Mouse (Mus musculus) urinary bladder, postnatal 10 days (tissue): ENCODE data around the gene Loxl1.

ENCODE experiments used
- DNase-seq: peaks from one replicate; pipeline ENCODE4 v3.0.0; 2022; ENCODE audit warnings: low spot score

The Loxl1 gene

GRCm38 (mm10) chr9:58312944-58313359 lies at the start of gene Loxl1:
Gene Loxl1 (minus strand): TSS chr9:58313186.
- DNase-seq = no peak

DNA sequence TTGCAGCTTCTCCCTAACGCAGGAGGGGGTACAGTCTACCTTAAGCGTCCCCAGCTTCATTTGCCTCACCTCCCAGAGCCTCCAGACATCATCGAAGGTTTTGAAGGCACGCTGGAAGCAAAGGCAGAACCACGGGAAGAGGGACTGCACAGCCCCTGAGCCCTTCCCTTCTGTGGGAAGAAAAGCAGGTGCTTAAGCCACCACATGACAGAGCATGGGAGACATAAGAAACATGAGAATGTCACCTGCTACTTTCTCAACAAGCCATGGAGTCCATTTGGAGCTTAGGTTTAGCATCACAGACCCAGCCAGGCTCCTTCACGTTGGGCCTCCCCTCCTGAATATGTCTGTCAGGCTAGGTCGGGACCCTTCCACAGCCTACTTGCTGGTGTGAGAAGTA lies 49.0 kb upstream of the Loxl1 start:
- DNase-seq = no peak

GRCm38 (mm10) chr9:58361373-58361772 lies 48.4 kb upstream of the Loxl1 start:
- DNase-seq = no peak

GRCm38 (mm10) chr9:58355262-58356050 lies 42.5 kb upstream of the Loxl1 start:
- DNase-seq = no peak

- DNase-seq = no peak
Observed at GRCm38 (mm10) chr9:58354701-58355100, 41.7 kb upstream of the Loxl1 start.

- DNase-seq = no peak
Observed at GRCm38 (mm10) chr9:58353224-58353623, 40.2 kb upstream of the Loxl1 start.

- no peak for DNase-seq
Observed at GRCm38 (mm10) chr9:58347795-58348194, 34.8 kb upstream of the Loxl1 start.

DNA sequence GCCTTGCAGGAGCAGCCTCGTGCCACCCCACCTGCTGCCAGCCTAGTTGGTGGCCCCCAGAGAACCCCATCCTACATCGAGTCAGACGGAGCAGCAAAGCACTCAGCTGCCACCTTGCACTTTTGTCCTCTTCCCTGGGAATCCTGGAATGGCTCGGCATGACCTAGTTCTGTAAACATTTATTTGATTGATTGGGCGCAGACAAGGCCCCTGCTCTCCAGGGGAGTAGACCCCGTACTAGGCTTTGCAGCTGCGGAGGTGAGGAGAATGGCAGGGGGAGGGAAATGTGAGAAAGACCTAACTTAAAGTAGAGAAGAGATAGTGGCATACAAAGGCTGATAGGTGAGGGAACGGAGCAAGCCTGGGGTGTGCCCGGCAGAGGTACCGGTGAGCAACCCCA lies 33.5 kb upstream of the Loxl1 start:
- no peak for DNase-seq

- no peak for DNase-seq
Observed at GRCm38 (mm10) chr9:58345963-58346362, 33.0 kb upstream of the Loxl1 start.

- DNase-seq = no peak
Observed at GRCm38 (mm10) chr9:58341795-58342194, 28.8 kb upstream of the Loxl1 start.

DNA sequence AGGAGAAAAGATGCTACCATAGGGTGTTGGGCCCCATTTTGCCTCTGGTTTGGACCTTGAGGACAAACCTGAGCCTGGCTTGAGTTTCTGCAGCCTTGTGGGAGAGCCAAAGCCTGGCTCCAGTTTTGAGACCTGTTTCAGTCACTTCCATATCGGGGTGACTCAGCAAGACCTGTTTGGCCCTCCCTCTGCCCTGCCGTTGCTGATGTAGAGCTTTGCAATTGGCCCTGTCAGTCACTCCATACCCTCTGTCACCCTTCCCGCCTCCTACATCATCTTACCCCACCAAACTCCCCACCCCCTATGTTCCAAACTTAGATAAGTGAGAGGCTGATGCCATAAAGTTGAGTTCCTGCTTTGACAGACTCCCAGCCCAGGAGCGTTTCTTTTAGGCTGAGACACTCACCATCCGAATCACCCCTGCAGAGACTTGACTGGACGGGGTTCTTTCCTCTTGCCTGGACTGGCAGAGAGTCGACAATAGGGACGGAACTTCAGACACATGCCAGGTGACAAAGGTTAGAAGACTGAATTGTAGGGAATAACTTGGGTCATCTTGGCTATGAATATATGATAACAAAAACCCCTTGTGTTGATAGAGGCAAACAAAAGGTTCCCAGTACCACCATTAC lies 23.8 kb upstream of the Loxl1 start:
- no peak for DNase-seq

DNA sequence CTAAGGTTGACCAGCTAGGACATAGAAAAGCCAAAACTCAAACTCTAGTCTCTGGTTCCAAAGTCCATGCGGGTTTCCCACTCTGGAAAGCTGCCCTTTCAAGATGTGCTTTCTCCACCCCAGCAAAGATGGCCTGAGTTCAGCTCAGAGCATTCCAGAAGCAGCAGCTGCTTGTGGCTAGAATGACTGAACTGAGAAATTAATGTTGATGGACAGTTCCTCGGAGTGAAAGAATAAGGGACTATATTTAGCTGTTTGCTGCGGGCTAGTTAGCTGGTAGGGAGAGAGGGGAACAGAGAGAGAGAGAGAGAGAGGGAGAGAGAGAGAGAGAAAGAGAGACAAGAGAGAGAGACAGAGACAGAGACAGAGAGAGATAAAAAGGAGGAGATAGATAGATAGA lies 18.3 kb upstream of the Loxl1 start:
- DNase-seq = no peak

- no peak for DNase-seq
Observed at GRCm38 (mm10) chr9:58330293-58330692, 17.3 kb upstream of the Loxl1 start.

DNA sequence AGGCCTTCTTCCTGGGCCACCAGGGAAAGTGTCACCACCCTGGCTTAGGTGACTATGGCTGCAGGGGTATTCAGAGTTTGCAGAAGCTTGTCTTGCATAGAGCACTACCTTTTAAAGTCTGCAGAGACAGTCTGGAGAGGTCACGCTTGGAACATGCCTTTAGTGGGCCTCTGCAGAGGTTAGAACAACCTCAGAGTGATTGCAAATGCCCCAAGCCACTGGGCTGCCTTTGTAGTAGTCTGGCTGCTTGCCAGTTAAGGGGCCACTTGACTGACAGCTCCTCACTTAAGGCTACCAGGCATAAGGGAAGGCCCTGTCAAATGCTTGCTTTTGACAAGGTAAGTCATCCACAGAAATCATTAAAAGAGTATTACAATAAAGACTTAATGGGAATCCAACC lies 14.4 kb upstream of the Loxl1 start:
- DNase-seq = no peak

DNA sequence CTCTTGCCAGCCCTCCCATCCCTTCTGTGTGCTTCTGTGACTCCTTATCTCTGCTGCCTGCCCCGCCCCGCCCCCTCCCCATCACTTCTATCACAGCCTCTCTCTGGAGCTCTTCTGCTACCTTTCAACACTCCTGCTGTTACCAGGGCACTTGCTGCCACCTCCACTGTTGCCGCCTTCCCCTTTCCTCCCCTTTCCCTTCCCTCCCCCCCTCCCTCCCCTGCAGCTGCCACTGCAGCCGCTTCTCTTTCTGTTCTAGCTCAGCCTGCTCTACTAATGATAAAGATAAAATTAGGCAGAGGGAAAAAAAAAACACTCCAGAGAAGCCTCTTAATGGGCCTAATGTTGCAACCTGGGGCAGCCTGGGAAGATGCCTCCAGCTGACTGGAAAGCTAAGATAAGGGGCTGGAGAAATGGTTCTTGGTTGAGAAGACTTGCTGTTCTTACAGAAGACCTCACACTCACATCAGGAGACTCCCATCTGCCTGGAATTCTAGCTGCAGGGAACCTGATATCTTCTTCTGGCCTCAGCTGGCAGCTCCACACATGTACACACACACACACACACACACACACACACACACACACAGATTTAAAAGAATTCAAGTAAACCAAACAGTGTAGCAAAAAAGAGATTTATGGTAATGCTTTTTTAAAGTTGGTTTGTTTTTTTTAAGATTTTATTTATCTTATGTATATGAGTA lies 13.6 kb upstream of the Loxl1 start:
- no peak for DNase-seq

GRCm38 (mm10) chr9:58321681-58322080 lies 8.7 kb upstream of the Loxl1 start:
- DNase-seq = no peak

DNA sequence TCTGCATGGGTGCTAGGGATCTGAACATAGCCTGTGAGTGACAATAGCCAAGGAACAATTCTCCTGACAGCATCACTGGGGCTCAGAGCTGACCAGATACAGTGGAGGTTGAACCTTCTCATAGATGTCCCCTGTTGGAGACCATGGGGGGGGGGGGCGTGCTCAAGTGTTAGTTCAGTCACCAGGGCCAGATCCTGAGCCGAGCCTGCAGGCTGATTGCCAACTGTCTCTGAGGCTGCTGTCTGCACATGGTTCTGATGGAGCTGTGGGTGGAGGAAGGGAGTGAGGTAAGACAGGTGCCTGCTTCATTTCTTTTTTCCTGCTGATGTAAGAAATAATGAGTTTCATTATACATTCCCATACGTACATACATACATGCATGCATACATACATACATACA lies 5.3 kb upstream of the Loxl1 start:
- no peak for DNase-seq

- no peak for DNase-seq
Observed at GRCm38 (mm10) chr9:58317381-58317780, 4.4 kb upstream of the Loxl1 start.

DNA sequence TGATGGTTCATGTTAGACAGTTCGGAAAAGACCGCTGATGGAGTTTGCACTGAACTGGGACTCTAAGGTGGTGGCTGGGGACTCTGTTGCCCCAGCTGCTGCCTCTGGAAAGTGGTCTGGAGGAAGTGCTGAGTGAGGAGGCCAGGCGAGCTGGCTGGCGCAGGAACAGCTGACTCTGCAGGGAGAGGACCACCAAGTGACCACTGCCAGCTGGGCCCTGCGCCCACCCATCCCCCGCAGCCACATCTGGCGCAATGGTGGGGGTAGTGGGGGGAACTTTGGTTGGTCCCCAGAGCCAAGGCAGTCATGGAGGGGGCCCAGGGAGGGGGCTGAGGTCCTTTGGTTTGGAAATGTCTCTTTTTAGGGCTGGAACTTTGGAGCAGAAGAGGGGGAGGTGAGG lies 3.8 kb upstream of the Loxl1 start:
- no peak for DNase-seq

- no peak for DNase-seq
Observed at GRCm38 (mm10) chr9:58315850-58316249, 2.9 kb upstream of the Loxl1 start.

GRCm38 (mm10) chr9:58314682-58315360 lies 1.8 kb upstream of the Loxl1 start:
- DNase-seq = no peak

DNA sequence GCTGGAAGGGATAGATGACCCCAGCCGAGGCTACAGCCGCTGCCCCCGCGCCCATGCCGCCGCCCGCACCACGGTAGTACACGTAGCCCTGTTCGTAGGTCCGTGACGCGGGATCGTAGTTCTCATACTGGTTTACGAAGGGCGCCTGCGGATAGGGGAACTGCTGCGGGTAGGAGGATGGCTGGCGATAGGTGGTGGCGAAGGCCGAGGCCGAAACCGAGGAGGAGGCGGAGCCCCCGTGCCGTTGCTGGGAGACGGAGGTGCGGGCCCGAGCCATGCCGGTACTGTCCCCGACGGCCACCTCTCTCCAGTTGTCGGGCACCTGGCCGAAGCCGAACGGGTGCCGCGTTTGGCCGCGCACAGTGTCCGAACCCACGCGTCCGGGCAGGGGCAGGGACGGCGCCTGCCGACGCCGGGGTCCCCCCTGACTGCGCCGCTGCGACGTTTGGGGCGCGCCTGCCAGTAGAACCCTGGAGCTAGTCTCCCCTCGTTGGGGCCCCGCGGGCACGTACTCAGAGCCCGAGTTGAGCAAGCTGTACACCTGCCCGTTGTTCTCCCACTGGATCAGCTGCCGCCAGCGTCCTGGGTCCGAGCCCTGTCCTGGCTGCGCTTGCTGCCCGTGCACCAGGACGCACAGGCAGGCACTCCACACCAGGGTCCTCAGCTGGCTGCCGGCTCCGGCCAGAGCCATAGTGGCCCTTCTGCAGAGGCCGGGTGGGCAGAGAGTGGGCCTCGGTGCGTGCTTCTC lies 616 bp downstream of the Loxl1 start:
- no peak for DNase-seq
